Mouse (Mus musculus) midbrain, embryonic 16.5 days (tissue): Measurements from ENCODE around the gene Tnfrsf11a. TPM values are rescaled to one million over a fixed set of nuclear protein-coding genes. Genes with fewer than 3 reads are reported as not detected.

Experiments used
- ATAC-seq: fragments of 200-750 bp; cut with Nextera tagmentation; 2 replicates; pipeline ENCODE4 v1.8.0; 2017; ENCODE audit warnings: moderate TSS enrichment
- H3K27ac ChIP-seq: fragments of 300-500 bp; sonication (generic); 2 replicates; pipeline ENCODE4 v1.5.1; 2014; ENCODE audit warnings: mild to moderate bottlenecking, low read length, mixed read lengths
- H3K27me3 ChIP-seq: fragments of 300-500 bp; sonication (generic); 2 replicates; pipeline ENCODE4 v1.6.1; 2014; ENCODE audit warnings: low read depth, low read length, mixed read lengths; ENCODE audit not compliant: control insufficient read depth, insufficient read depth
- H3K36me3 ChIP-seq: fragments of 300-500 bp; sonication (generic); 2 replicates; pipeline ENCODE4 v1.6.1; 2014; ENCODE audit warnings: mild to moderate bottlenecking, low read length, moderate library complexity, mixed read lengths; ENCODE audit not compliant: control insufficient read depth, insufficient read depth
- H3K4me1 ChIP-seq: fragments of 300-500 bp; sonication (generic); 2 replicates; pipeline ENCODE4 v1.6.1; 2014; ENCODE audit warnings: mild to moderate bottlenecking, low read length, mixed read lengths; ENCODE audit not compliant: control insufficient read depth, insufficient read depth
- H3K4me2 ChIP-seq: fragments of 300-500 bp; sonication (generic); 2 replicates; pipeline ENCODE4 v1.6.1; 2014; ENCODE audit warnings: mild to moderate bottlenecking, low read length, mixed read lengths
- H3K4me3 ChIP-seq: fragments of 300-500 bp; sonication (generic); 2 replicates; pipeline ENCODE4 v1.5.1; 2014; ENCODE audit warnings: low read depth, mild to moderate bottlenecking, low read length, moderate library complexity, mixed read lengths
- H3K9ac ChIP-seq: fragments of 300-500 bp; sonication (generic); 2 replicates; pipeline ENCODE4 v1.6.1; 2014; ENCODE audit warnings: low read depth, low read length, mixed read lengths
- H3K9me3 ChIP-seq: fragments of 300-500 bp; sonication (generic); replicated peaks from 2 replicates; pipeline ENCODE4 v1.6.1; 2014; ENCODE audit warnings: mild to moderate bottlenecking, low read length, mixed read lengths; ENCODE audit not compliant: control insufficient read depth, poor library complexity, severe bottlenecking
- WGBS: fragments of 180-500 bp; shearing (Covaris S2); extraction: QIAGEN DNeasy Blood & Tissue Kit; methylation state at CpG from one replicate; pipeline ENCODE4 v1.1.7; 2014; 5-methylcytosine and 5-hydroxymethylcytosine counted together
- polyA plus RNA-seq: library from polyadenylated mRNA; unstranded; fragments of >200 nt; fragmentation: Nextera tagmentation; extraction: Ambion mirVana; gene quantifications from 2 replicates; pipeline ENCODE4 v1.2.1, GENCODE M21; 2015

Gene Tnfrsf11a
- polyA plus RNA-seq, 1 experiment from 2014 or later = 0.43 TPM

DNA sequence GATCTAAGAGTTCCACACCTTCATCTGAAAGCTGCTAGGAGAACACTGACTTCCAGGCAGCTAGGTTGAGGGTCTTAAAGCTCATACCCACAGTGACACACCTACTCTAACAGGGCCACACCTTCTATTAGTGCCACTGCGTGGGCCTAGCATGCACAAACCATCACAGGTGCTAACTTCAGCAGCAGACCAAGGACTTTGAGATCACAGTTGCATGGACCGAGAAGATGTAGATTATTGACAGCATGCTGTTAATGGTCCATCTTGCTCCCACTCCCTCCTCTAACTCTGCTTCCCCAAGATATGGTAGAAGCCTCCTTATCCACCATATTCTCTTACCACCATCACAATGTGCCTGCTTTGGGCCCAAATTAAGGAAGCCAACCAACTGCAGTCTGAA is 79.2 kb downstream of the Tnfrsf11a start:
- no peak for ATAC-seq
- H3K4me1 ChIP-seq = no peaks in the 10 kb centered on the region
- WGBS = 94% methylated on average over 2 of the region's 2 CpGs
- H3K9me3 ChIP-seq = no peaks in the 10 kb centered on the region
- H3K27me3 ChIP-seq = no peaks in the 10 kb centered on the region
- H3K4me3 ChIP-seq = no peak overlapping the region
- H3K4me2 ChIP-seq = no peak overlapping the region
- no peaks in the 10 kb centered on the region for H3K36me3 ChIP-seq
- H3K9ac ChIP-seq = no peak overlapping the region
- no peak overlapping the region for H3K27ac ChIP-seq

- Histone ChIP-seq H3K9ac (no peak overlapping the region), H3K9me3 (no peaks in the 10 kb centered on the region), H3K4me2 (no peak overlapping the region), H3K4me3 (no peak overlapping the region), H3K27me3 (no peaks in the 10 kb centered on the region), H3K4me1 (peaks cover 12% of the 10 kb centered on the region), H3K27ac (no peak overlapping the region), H3K36me3 (no peaks in the 10 kb centered on the region)
- no peak for ATAC-seq
- WGBS = 82% methylated on average over 6 of the region's 6 CpGs
Measured at GRCm38 (mm10) chr1:105876589-105876988, 96.1 kb downstream of the Tnfrsf11a start.

DNA sequence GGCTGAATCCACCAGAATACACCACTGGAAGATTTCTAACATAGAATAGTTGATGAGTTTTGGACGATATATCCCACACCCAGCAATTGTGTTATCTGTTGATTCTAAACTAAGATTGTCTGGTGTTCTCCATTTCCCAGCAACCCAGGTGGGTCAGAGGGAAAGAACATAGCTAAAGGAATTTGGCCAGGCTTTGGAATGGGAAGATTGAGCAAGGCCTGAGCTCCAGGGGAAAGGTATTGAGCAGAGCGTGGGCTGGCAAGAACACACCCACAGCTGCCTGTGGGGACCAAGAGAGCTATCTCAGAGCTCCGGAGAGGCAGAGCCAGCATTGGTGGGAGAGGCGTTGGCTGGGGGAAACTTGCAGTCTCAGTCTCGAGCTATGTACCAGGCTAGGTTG is 97.3 kb downstream of the Tnfrsf11a start:
- H3K27me3 ChIP-seq = no peaks in the 10 kb centered on the region
- ATAC-seq = no peak
- peaks cover 12% of the 10 kb centered on the region for H3K4me1 ChIP-seq
- H3K36me3 ChIP-seq = no peaks in the 10 kb centered on the region
- no peak overlapping the region for H3K4me2 ChIP-seq
- H3K9ac ChIP-seq = no peak overlapping the region
- no peak overlapping the region for H3K4me3 ChIP-seq
- WGBS = 88% methylated on average over 5 of the region's 5 CpGs
- no peak overlapping the region for H3K27ac ChIP-seq
- no peaks in the 10 kb centered on the region for H3K9me3 ChIP-seq

GRCm38 (mm10) chr1:105878416-105878815 is 97.9 kb downstream of the Tnfrsf11a start:
- no peaks in the 10 kb centered on the region for H3K36me3 ChIP-seq
- no peaks in the 10 kb centered on the region for H3K9me3 ChIP-seq
- no peak for ATAC-seq
- peaks cover 12% of the 10 kb centered on the region for H3K4me1 ChIP-seq
- no peak overlapping the region for H3K9ac ChIP-seq
- WGBS = 89% methylated on average over 11 of the region's 11 CpGs
- no peak overlapping the region for H3K27ac ChIP-seq
- no peaks in the 10 kb centered on the region for H3K27me3 ChIP-seq
- no peak overlapping the region for H3K4me3 ChIP-seq
- no peak overlapping the region for H3K4me2 ChIP-seq

GRCm38 (mm10) chr1:105880555-105881304 is 100.2 kb downstream of the Tnfrsf11a start:
- no peak overlapping the region for H3K9ac ChIP-seq
- H3K36me3 ChIP-seq = no peaks in the 10 kb centered on the region
- peak; percentile 72 for ATAC-seq
- no peaks in the 10 kb centered on the region for H3K9me3 ChIP-seq
- H3K27me3 ChIP-seq = no peaks in the 10 kb centered on the region
- WGBS = 10% methylated on average over 25 of the region's 25 CpGs
- peak overlapping the region; percentile 46 for H3K4me2 ChIP-seq
- H3K4me3 ChIP-seq = no peak overlapping the region; the same call in 1 of the 2 replicates
- peaks cover 12% of the 10 kb centered on the region for H3K4me1 ChIP-seq
- H3K27ac ChIP-seq = no peak overlapping the region

DNA sequence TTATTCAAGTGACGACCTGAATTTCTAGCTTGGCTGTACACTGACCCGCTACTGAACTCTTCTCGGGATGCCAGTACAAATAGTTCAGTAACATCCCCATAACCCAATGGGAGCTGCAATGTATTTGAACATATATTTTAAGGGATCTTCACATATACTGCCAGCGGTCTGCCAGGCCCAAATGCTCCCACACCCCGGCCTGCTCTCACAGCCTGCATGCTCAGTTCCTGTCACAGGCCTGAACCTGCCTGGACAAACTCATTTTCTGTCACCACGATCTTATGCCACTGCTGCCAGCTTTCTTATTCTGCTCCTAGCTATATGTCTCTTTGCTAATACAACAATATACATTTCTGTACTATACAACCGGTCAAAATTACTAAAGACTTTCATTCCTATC is 100.9 kb downstream of the Tnfrsf11a start:
- H3K36me3 ChIP-seq = no peaks in the 10 kb centered on the region
- H3K9me3 ChIP-seq = no peaks in the 10 kb centered on the region
- H3K4me3 ChIP-seq = no peak overlapping the region
- peaks cover 12% of the 10 kb centered on the region for H3K4me1 ChIP-seq
- no peaks in the 10 kb centered on the region for H3K27me3 ChIP-seq
- H3K9ac ChIP-seq = no peak overlapping the region
- no peak overlapping the region for H3K4me2 ChIP-seq
- no peak overlapping the region for H3K27ac ChIP-seq
- WGBS = 81% methylated on average over 7 of the region's 7 CpGs
- ATAC-seq = 0 out of 2 replicates have a peak, but pooled peaks have one; percentile 5

- H3K27me3 ChIP-seq = no peaks in the 10 kb centered on the region
- H3K36me3 ChIP-seq = no peaks in the 10 kb centered on the region
- no peaks in the 10 kb centered on the region for H3K9me3 ChIP-seq
- H3K9ac ChIP-seq = no peak overlapping the region
- H3K4me1 ChIP-seq = peaks cover 12% of the 10 kb centered on the region
- 89% methylated on average over 2 of the region's 2 CpGs for WGBS
- no peak overlapping the region for H3K4me2 ChIP-seq
- H3K4me3 ChIP-seq = no peak overlapping the region
- no peak overlapping the region for H3K27ac ChIP-seq
- ATAC-seq = no peak
Measured at GRCm38 (mm10) chr1:105883498-105883897, 103.0 kb downstream of the Tnfrsf11a start.

- ATAC-seq = no peak
- Histone ChIP-seq H3K36me3 (no peaks in the 10 kb centered on the region), H3K27ac (no peak overlapping the region), H3K4me2 (no peak overlapping the region), H3K9ac (no peak overlapping the region), H3K9me3 (no peaks in the 10 kb centered on the region), H3K27me3 (no peaks in the 10 kb centered on the region), H3K4me3 (no peak overlapping the region), H3K4me1 (peaks cover 12% of the 10 kb centered on the region)
- WGBS = 96% methylated on average over 1 of the region's 1 CpGs
Measured at GRCm38 (mm10) chr1:105885101-105885500, 104.6 kb downstream of the Tnfrsf11a start.

GRCm38 (mm10) chr1:105885575-105885974 is 105.1 kb downstream of the Tnfrsf11a start:
- WGBS = 77% methylated on average over 5 of the region's 5 CpGs

More at GRCm38 (mm10) chr1:105885575-105885974, 105.1 kb downstream of the Tnfrsf11a start:
- no peak for ATAC-seq
- no peaks in the 10 kb centered on the region for H3K9me3 ChIP-seq
- no peak overlapping the region for H3K9ac ChIP-seq
- no peak overlapping the region for H3K27ac ChIP-seq
- no peak overlapping the region for H3K4me2 ChIP-seq
- H3K27me3 ChIP-seq = no peaks in the 10 kb centered on the region
- no peak overlapping the region for H3K4me3 ChIP-seq
- H3K4me1 ChIP-seq = peaks cover 9% of the 10 kb centered on the region
- H3K36me3 ChIP-seq = no peaks in the 10 kb centered on the region
